Mouse (Mus musculus) limb, embryonic 10.5 days (tissue): ENCODE data around the gene Ndufv3. TPM values are rescaled to one million over a fixed set of nuclear protein-coding genes. Genes with fewer than 3 reads are reported as not detected.
"Not testable (repeated sequence)": the region's sequence is repeated elsewhere in the genome, so short reads cannot be mapped to it uniquely, and the experiment has no call there.

ENCODE experiments used
- DNase-seq: peaks from one replicate; pipeline ENCODE4 v3.0.0-alpha.2; 2017; ENCODE audit warnings: low spot score
- H3K27ac ChIP-seq: fragments of 300-500 bp; sonication (generic); 2 replicates; pipeline ENCODE4 v1.5.1; 2016; ENCODE audit warnings: mild to moderate bottlenecking
- H3K27me3 ChIP-seq: fragments of 300-500 bp; sonication (generic); 2 replicates; pipeline ENCODE4 v1.6.1; 2016; ENCODE audit warnings: low read depth, mild to moderate bottlenecking; ENCODE audit not compliant: poor library complexity, severe bottlenecking
- H3K36me3 ChIP-seq: fragments of 300-500 bp; sonication (generic); 2 replicates; pipeline ENCODE4 v1.6.1; 2016; ENCODE audit warnings: mild to moderate bottlenecking, moderate library complexity
- H3K4me1 ChIP-seq: fragments of 300-500 bp; sonication (generic); 2 replicates; pipeline ENCODE4 v1.6.1; 2016
- H3K4me3 ChIP-seq: fragments of 300-500 bp; sonication (generic); 2 replicates; pipeline ENCODE4 v1.5.1; 2016; ENCODE audit warnings: mild to moderate bottlenecking, moderate library complexity
- H3K9me3 ChIP-seq: fragments of 300-500 bp; sonication (generic); replicated peaks from 2 replicates; pipeline ENCODE4 v1.6.1; 2016; ENCODE audit warnings: mild to moderate bottlenecking
- WGBS: fragments of 180-500 bp; shearing (Covaris S2); methylation state at CpG from one replicate; pipeline ENCODE4 v1.1.7; 2016; 5-methylcytosine and 5-hydroxymethylcytosine counted together
- polyA plus RNA-seq: library from polyadenylated mRNA; unstranded; fragments of >200 nt; fragmentation: Nextera tagmentation; extraction: Ambion mirVana; gene quantifications from 2 replicates; pipeline ENCODE4 v1.2.1, GENCODE M21; 2016

The Ndufv3 gene
- polyA plus RNA-seq, 1 experiment from 2014 or later = 201 TPM

DNA sequence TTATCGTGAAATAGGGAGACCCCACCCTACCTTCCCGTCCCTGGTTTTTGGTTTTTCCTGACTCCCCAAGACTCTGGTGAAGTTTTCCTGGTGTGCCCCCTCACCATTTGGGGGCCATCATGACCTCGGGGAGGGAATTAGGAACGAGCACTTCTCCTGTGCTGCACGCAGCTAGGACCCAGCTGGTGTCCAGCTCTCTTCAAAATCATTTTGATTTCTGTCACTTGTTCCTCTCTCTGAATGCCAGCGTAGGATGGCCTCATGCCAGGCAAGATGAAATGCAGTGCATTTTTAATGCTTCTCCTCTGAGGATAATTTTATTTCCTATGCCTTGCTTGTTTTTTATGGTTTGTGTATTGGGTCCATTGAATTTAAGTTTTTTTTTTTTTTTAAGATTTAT is 2.0 kb downstream of the Ndufv3 start:
- H3K27me3 ChIP-seq = no peaks in the 10 kb centered on the region
- H3K36me3 ChIP-seq = peaks cover 40% of the 10 kb centered on the region
- no peak overlapping the region for H3K4me3 ChIP-seq
- 94% methylated on average over 6 of the region's 6 CpGs for WGBS
- DNase-seq = no peak
- no peak overlapping the region for H3K27ac ChIP-seq
- H3K9me3 ChIP-seq = no peaks in the 10 kb centered on the region
- peaks cover 16% of the 10 kb centered on the region for H3K4me1 ChIP-seq

DNA sequence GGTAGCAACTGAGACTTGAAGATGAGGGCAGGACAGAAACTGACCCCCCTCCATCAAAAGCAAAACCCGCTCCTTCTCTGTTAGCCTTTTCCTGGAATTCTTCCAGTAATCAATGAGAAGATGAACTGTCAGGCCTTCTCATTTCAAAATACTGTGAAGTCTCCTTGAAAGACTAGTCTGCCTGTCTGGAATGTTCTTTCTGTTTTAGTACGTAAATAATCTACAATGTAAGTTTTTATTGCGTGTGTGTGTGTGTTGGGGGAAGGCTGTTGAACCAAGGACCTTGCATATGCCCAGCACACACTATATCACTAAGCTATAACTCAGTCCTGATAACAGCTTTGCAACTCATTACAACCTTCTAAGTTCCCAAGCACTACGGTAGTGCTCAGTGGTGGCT is 5.2 kb downstream of the Ndufv3 start:
- Histone ChIP-seq H3K4me3 (no peak overlapping the region), H3K9me3 (no peaks in the 10 kb centered on the region), H3K27ac (no peak overlapping the region), H3K27me3 (no peaks in the 10 kb centered on the region), H3K4me1 (peaks cover 16% of the 10 kb centered on the region), H3K36me3 (peaks cover 69% of the 10 kb centered on the region)
- 93% methylated on average over 4 of the region's 4 CpGs for WGBS
- DNase-seq = no peak

DNA sequence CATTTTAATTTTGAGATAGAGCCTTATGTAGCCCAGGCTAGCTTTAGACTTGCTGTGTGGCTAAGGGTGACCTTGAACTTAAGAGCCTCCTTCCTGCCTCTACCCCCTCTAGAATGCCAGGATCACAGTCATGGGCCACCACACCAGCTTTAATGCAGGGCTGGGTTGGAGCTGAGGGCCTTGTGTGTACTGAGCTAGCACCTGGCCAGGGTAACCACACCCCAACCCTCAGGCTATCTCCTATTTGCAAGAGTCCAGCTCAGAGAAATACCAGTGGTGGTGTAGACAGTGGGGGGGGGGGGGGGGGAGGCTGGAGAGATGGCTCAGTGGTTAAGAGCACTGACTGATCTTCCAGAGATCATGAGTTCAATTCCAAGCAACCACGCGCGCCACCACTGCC is 5.9 kb downstream of the Ndufv3 start:
- Histone ChIP-seq H3K36me3 (peaks cover 72% of the 10 kb centered on the region), H3K9me3 (no peaks in the 10 kb centered on the region), H3K27ac (no peak overlapping the region), H3K4me1 (peaks cover 11% of the 10 kb centered on the region), H3K4me3 (no peak overlapping the region), H3K27me3 (no peaks in the 10 kb centered on the region)
- 98% methylated on average over 3 of the region's 3 CpGs for WGBS
- no peak for DNase-seq

DNA sequence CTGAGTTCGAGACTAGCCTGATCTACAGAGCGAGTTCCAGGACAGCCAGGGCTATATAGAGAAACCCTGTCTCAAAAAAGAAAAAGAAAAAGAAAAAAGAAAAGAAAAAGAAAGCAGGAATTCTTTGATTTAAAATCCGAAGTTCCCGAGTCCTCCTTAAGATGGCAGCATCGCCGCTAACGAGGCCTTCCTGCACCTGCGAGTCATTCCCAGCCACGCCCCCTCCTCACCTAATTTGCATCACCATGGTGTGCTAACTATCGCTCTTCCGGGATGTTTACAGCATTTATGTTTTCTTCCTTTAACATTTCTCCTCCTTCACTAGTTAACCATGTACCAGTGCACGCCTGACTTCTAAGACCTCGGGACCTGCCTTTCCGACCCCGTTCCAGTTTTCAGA is 9.4 kb downstream of the Ndufv3 start:
- no peaks in the 10 kb centered on the region for H3K9me3 ChIP-seq
- H3K4me3 ChIP-seq = no peak overlapping the region
- peak; percentile 54 for DNase-seq
- no peak overlapping the region for H3K27ac ChIP-seq
- H3K4me1 ChIP-seq = no peaks in the 10 kb centered on the region
- H3K36me3 ChIP-seq = peaks cover 69% of the 10 kb centered on the region
- no peaks in the 10 kb centered on the region for H3K27me3 ChIP-seq
- 30% methylated on average over 15 of the region's 15 CpGs for WGBS

DNA sequence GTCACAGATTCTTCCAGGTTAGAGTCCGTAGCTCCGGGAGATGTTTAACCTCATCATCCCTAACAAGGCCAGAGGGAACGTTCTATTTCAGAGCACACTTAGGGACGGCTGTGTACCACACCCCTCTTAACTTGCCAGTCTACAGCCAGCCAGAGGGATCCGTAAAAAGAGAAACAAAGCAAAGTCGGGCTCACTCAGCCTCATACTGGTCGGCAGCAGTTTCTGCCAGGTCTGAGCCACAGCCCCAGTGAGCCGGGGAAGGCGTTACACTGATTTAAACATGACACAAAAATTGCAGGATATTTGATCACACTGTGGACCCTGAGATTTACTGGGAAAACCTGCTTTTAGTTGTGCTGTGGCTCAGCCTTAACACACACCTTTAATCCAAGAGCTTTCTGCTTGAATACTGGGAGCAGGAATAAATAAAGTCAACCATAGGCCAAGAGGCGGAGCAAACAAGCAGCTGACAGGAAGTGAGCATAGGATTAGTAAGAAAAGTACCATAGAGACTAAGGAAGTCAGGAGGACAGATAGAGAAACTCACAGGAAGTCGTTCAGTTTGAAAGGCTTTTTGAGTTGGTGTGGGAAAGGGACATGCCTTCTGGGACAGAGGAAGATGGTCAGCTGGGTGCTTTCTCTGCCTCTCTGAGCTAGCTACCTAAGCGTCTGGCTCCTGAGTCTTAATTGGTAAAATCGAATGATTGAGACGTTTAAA is 11.7 kb downstream of the Ndufv3 start:
- DNase-seq = no peak
- H3K4me1 ChIP-seq = peaks cover 18% of the 10 kb centered on the region
- no peaks in the 10 kb centered on the region for H3K27me3 ChIP-seq
- H3K36me3 ChIP-seq = peaks cover 51% of the 10 kb centered on the region
- no peaks in the 10 kb centered on the region for H3K9me3 ChIP-seq
- no peak overlapping the region for H3K4me3 ChIP-seq
- 90% methylated on average over 14 of the region's 14 CpGs for WGBS
- no peak overlapping the region for H3K27ac ChIP-seq

DNA sequence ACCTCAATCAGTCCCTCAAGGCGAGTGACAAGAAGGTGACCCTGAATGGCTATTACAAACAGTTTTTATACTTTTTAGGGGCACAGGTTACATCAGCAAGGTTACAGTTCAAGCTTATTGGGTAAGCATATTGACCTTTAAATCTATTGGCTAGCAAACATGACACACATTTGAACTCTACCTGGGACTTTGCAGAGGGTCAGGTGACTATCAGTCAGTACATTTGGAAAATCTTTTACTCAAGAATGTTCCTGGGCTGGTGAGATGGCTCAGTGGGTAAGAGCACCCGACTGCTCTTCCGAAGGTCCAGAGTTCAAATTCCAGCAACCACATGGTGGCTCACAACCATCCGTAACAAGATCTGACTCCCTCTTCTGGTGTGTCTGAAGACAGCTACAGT is 12.4 kb downstream of the Ndufv3 start:
- WGBS = 95% methylated on average over 4 of the region's 4 CpGs
- peaks cover 18% of the 10 kb centered on the region for H3K4me1 ChIP-seq
- not testable (repeated sequence) for H3K27me3 ChIP-seq, H3K27ac ChIP-seq, H3K4me3 ChIP-seq, H3K9me3 ChIP-seq, DNase-seq
- peaks cover 44% of the 10 kb centered on the region for H3K36me3 ChIP-seq

DNA sequence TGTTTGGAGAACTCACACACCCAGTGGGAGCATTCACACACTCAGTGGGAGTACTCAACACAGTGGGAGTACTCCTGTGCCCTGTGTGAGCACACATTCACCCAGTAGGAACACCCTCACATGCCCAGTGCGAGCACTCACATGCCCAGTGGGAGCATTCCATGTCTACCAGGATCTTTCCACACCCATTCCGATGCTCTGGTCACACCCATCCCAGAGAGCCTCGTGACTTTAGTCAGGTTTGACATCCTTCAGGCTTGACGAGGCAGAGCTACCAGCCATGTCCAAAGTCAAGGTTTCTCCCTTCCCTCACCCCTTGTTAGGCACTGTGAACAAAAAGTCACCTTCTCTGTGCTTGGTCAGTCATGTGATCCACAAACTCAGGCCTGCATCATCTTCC is 15.4 kb downstream of the Ndufv3 start:
- Histone ChIP-seq H3K36me3 (peaks cover 18% of the 10 kb centered on the region), H3K9me3 (no peaks in the 10 kb centered on the region), H3K4me1 (peaks cover 24% of the 10 kb centered on the region), H3K4me3 (no peak overlapping the region), H3K27ac (peak overlapping the region; percentile 72), H3K27me3 (no peaks in the 10 kb centered on the region)
- WGBS = 84% methylated on average over 4 of the region's 4 CpGs
- DNase-seq = no peak

DNA sequence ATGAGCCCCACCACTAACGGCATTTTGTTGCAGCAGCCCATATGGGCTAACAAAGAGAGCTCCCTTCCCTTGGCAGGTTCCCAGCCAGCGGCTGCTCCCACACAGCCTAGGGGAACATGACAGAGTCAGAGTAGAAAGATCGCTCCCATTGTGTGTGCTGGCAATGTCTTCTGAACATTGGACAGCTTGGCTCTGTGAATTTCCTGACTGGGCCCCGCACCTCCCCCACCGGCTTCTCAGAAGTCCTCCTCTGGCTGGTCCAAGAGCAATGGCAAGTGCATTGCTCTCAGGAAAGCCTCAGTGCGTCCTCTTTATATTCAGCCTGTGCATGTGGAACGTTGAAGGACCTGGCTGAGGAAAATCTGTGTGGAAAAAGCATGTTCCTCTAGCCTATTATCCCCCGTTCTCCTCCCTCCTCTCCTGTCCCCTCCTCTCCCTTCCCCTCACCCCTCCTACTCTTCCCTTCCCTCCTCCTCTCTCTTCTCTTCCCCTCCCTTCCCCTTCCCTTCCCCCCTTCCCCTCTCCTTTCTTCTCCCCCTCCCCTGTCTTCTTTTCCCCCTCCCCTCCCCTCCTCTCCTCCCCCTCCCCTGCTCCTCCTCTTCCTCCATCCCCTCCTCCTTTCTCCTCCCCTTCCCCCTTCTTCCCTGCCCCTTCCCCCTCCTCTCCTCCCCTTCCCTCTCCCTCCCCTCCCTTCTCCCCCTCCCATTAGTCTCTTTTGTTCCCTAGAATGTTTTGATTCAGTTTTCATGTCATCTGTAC is 16.1 kb downstream of the Ndufv3 start:
- Histone ChIP-seq H3K27me3 (no peaks in the 10 kb centered on the region), H3K4me1 (peaks cover 31% of the 10 kb centered on the region), H3K9me3 (no peaks in the 10 kb centered on the region), H3K27ac (peak overlapping the region; percentile 72), H3K36me3 (peaks cover 13% of the 10 kb centered on the region), H3K4me3 (no peak overlapping the region)
- WGBS = 54% methylated on average over 8 of the region's 8 CpGs
- DNase-seq = no peak

DNA sequence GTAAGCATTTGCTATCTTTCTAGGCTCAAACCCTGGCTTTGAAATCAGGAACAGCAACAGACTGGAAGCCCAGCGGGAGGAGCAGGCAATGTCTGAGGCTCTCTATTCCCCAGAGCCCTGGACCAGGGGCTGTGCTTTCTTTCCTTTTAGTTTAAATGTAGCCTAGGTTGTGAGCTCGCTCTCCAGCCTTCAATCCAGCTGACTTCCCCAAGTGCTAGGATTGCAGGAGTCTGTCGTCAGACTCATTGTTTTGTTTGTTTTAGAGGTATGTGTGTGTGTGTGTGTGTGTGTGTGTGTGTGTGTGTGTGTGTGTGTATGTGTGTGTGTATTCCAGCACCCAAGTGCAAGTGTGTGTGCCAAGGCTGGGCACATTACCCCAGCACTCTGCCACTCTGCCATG is 20.2 kb downstream of the Ndufv3 start:
- WGBS = 66% methylated on average over 3 of the region's 3 CpGs
- no peak overlapping the region for H3K4me3 ChIP-seq
- peak overlapping the region; percentile 71; the same call in 1 of the 2 replicates for H3K27ac ChIP-seq

DNA sequence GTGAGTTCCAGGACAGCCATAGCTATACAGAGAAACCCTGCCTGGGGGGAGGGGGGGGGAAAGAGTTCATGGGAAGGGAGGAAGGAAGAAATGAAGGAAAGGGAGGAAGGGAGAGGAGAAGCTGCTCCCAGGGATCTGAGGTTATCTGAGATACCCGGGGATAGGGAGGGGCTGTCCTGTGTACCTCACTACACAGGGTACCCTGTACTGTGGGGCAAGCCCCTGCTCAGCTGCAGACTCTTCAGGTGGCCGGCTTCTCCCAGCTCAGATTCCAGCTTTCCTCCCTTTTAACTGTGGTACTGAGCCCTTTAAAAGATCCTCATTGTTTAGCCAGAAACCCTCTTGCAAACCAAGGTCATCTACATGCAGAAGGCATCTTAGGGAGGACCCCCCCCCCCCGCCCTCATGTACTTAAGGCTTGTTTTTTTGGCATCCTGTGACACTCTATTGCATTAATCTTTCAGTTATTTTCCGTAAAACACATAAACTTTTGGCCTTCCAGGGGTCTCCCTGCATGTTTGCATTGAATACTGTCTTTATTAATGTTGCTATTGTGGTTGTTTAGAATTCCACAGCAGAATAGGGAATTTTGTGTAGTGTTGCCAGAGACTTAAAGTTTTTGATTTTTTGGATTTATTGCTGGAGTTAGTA is 21.0 kb downstream of the Ndufv3 start:
- Histone ChIP-seq H3K4me3 (no peak overlapping the region), H3K4me1 (peaks cover 29% of the 10 kb centered on the region), H3K27ac (peak overlapping the region; percentile 71), H3K27me3 (no peaks in the 10 kb centered on the region), H3K36me3 (no peaks in the 10 kb centered on the region), H3K9me3 (no peaks in the 10 kb centered on the region)
- DNase-seq = no peak
- 74% methylated on average over 4 of the region's 4 CpGs for WGBS

More for the DNA sequence above, 20.2 kb downstream of the Ndufv3 start:
- DNase-seq = no peak
- Histone ChIP-seq H3K4me1 (peaks cover 38% of the 10 kb centered on the region), H3K36me3 (no peaks in the 10 kb centered on the region), H3K27me3 (no peaks in the 10 kb centered on the region), H3K9me3 (no peaks in the 10 kb centered on the region)

DNA sequence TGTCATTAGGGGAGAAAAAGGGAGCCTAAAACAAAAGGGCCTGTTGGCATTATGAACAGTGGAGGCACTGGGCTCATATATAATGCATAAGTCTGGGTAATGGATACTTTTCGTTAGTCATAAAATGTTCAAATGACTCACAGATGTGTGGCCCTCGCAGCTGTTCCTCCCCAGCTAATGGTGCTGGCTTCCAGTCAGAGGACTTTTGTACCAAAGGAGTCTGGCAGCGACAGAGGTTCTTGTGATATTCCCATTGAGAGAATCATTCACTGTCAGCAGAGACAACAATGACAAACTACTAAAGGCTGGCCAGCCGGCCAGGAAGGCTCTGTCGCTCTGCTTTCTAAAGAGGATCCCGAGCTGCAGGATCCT is 21.5 kb downstream of the Ndufv3 start:
- Histone ChIP-seq H3K4me1 (peaks cover 25% of the 10 kb centered on the region), H3K36me3 (no peaks in the 10 kb centered on the region), H3K27ac (peak overlapping the region; percentile 71), H3K4me3 (no peak overlapping the region), H3K27me3 (no peaks in the 10 kb centered on the region), H3K9me3 (no peaks in the 10 kb centered on the region)
- peak; percentile 65 for DNase-seq
- 42% methylated on average over 6 of the region's 6 CpGs for WGBS

DNA sequence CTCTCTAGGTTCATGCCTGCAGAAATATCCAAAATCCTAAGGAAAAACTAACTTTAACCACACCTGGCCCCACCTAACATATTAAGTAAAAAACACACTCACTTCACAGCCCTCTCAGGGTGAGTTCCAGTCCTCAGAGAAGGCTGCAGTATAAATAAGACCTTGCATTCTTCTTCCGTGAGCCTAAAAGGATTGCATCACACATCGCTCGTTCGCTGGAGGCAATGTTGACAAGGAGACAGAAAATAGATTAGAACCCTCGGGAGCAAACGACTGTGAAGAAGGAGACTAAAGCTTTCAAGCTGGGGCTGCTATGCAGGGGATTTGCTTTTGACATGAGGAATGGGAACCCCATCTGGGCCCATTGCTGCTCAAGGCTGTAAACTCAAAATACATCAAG is 23.7 kb downstream of the Ndufv3 start:
- H3K9me3 ChIP-seq = no peaks in the 10 kb centered on the region
- no peaks in the 10 kb centered on the region for H3K27me3 ChIP-seq
- DNase-seq = no peak
- no peak overlapping the region for H3K27ac ChIP-seq
- peaks cover 29% of the 10 kb centered on the region for H3K4me1 ChIP-seq
- H3K36me3 ChIP-seq = no peaks in the 10 kb centered on the region
- no peak overlapping the region for H3K4me3 ChIP-seq
- 49% methylated on average over 6 of the region's 6 CpGs for WGBS
